Mouse (Mus musculus) spleen, adult 2 months (tissue): Measurements from ENCODE around the gene Vmn2r89.
"Not testable (repeated sequence)": the region's sequence is repeated elsewhere in the genome, so short reads cannot be mapped to it uniquely, and the experiment has no call there.

Experiments
- CTCF ChIP-seq: fragments of 200-500 bp; IDR thresholded peaks from 2 replicates; pipeline ENCODE4 v1.5.1; 2011; ENCODE audit warnings: mild to moderate bottlenecking, inconsistent platforms; ENCODE audit not compliant: insufficient read depth, insufficient read length, insufficient replicate concordance; ENCODE audit errors: extremely low read depth
- POLR2A ChIP-seq: fragments of 200-500 bp; IDR thresholded peaks from 2 replicates; pipeline ENCODE4 v1.6.1; 2011; ENCODE audit warnings: low read depth, low read length, inconsistent platforms

DNA sequence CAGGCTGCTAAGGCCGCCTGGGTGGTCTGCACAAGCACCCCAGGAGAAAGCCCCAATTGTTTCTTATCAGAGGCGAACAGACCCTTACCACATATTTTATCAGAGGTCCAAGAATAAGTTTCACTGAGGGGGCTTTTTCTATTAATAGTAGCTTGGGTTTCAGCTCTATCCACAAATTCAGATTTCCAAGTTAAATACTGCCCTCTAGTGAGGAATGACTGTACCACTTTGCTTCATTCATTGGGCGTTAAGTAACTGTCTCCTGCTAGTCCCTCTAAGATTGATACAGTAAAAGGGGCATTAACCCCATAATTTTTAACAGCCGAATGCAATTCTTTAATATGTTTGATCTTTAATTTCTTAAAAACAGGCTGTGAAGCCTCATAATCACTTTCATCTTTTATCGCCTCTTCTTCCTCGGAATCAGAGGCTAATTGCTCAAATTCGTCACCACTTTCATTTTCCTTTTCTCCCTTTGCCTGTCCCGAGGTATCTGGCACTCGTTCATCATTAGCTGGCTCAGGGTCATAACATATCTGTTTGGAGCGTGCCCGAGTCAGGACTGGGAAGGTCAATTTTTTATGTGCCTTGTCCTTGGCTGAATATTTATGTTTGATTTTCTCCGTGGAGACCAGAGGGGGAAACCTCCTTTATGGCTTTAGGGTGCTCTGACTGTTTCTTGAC is 29.8 kb downstream of the Vmn2r89 start:
- TF ChIP-seq CTCF, POLR2A: not testable (repeated sequence)
